13 mouse cellular contexts compared by ENCODE assay signal in genomic region chr13:30042689-30043320, GRCm38 (mm10). TPM values are rescaled to one million over a fixed set of nuclear protein-coding genes. Genes with fewer than 3 reads are reported as not detected.
A peak's percentile ranks its signal among the peaks of the same experiment; 100 is the strongest.
DNase-seq lines count a peak whose midpoint lies in the region; ATAC-seq and TF ChIP-seq lines count a peak whose summit lies in the region.
"Had no signal": no experiment of that assay in that cellular context is flagged by ENCODE, and none has a peak within 500 bp of the region (broad histone marks: within the 10 kb centered on the region; RNA-seq: fewer than 3 reads in every experiment).

No protein-coding gene starts in this region.

- no peaks in the 10 kb centered on the region for H3K36me3 ChIP-seq in thymus, adult 2 months (ENCODE audit: control insufficient read depth, insufficient read depth, low read length)
- H3K36me3 ChIP-seq in lung, postnatal 0 days (ENCODE audit: insufficient read depth, low read length): no peaks in the 10 kb centered on the region
- H3K36me3 ChIP-seq: embryonic facial prominence, embryonic 12.5 days; limb, embryonic 13.5 days had no signal

- H3K4me1 ChIP-seq in thymus, adult 2 months (replicated peaks; ENCODE audit: control insufficient read depth, insufficient read depth, low read length): peaks cover 14% of the 10 kb centered on the region
- H3K4me1 ChIP-seq in lung, postnatal 0 days (ENCODE audit: insufficient read depth, low read depth, low read length): no peaks in the 10 kb centered on the region
- H3K4me1 ChIP-seq: embryonic facial prominence, embryonic 12.5 days; limb, embryonic 13.5 days had no signal

- TF ChIP-seq EP300 in lung, postnatal 0 days (IDR thresholded peaks at IDR 0.05): no peak

- intact Hi-C loops in gastrocnemius, adult 2 months (cut with DNase I): no loop called here

- peak overlapping the region; percentile 45 for H3K27ac ChIP-seq in thymus, adult 2 months (ENCODE audit: control insufficient read depth, insufficient read depth, low read length)
- no peak overlapping the region for H3K27ac ChIP-seq in lung, postnatal 0 days (ENCODE audit: low read length)
- H3K27ac ChIP-seq in gastrocnemius, adult 2 months: no peak overlapping the region
- H3K27ac ChIP-seq: embryonic facial prominence, embryonic 12.5 days; limb, embryonic 13.5 days had no signal

- TF ChIP-seq POLR2A in thymus, adult 2 months (IDR thresholded peaks at IDR 0.05; ENCODE audit: control insufficient read depth, extremely low read depth, insufficient read depth, low read length, poor library complexity): no peak

- peak; percentile 68 for DNase-seq in layer of hippocampus, adult 9-11 months
- no peak for DNase-seq in layer of hippocampus, postnatal 25 days (ENCODE audit: extremely low spot score in 1 of 2, low spot score in 1 of 2)
- peak; percentile 48 for DNase-seq in thymus, adult 2 months
- DNase-seq in lung, postnatal 0 days (ENCODE audit: low spot score): no peak
- no peak for DNase-seq in gastrocnemius, adult 2 months
- no peak for DNase-seq in kidney, postnatal 14 days
- DNase-seq: kidney, adult 9 months; lung, postnatal 36 days had no signal

- WGBS in thymus, adult 2 months: 6% methylated on average over 15 of the region's 15 CpGs
- 70% methylated on average over 15 of the region's 15 CpGs for WGBS in lung, postnatal 0 days

- peak; percentile 80 for ATAC-seq in activated CD4-positive, CD25-positive, alpha-beta regulatory T cell, adult 4 months
- ATAC-seq in hematopoietic stem cell, adult 5-6 weeks (replicated peaks in 1 of 2; ENCODE audit: insufficient read depth in 1 of 2, low FRiP score in 2 of 2, low TSS enrichment in 1 of 2, low read depth in 1 of 2, poor library complexity in 2 of 2, severe bottlenecking in 2 of 2): peak; percentile 13 to 61; a peak in 2 of 4 replicates
- ATAC-seq in lung, postnatal 0 days: no peak
- ATAC-seq: Patski had no signal

- H3K9ac ChIP-seq in lung, postnatal 0 days (replicated peaks; ENCODE audit: low read depth): no peak overlapping the region
- H3K9ac ChIP-seq: embryonic facial prominence, embryonic 12.5 days; limb, embryonic 13.5 days had no signal

- no peak for TF ChIP-seq CTCF in thymus, adult 2 months (IDR thresholded peaks at IDR 0.05; ENCODE audit: borderline replicate concordance, control insufficient read depth, extremely low read depth, insufficient read depth, low read length, poor library complexity)
- no peak for TF ChIP-seq CTCF in lung, postnatal 0 days (IDR thresholded peaks at IDR 0.05)
- no peak for TF ChIP-seq CTCF in gastrocnemius, adult 2 months (IDR thresholded peaks at IDR 0.05)

- H3K9me3 ChIP-seq in lung, postnatal 0 days (ENCODE audit: low read length): no peaks in the 10 kb centered on the region
- H3K9me3 ChIP-seq: embryonic facial prominence, embryonic 12.5 days; limb, embryonic 13.5 days had no signal

- no peaks in the 10 kb centered on the region for H3K27me3 ChIP-seq in thymus, adult 2 months (ENCODE audit: control insufficient read depth, insufficient read depth, low read length)
- no peaks in the 10 kb centered on the region for H3K27me3 ChIP-seq in lung, postnatal 0 days (replicated peaks; ENCODE audit: insufficient read depth, low read length)
- H3K27me3 ChIP-seq: embryonic facial prominence, embryonic 12.5 days; limb, embryonic 13.5 days; Patski had no signal

- no peak overlapping the region for H3K4me2 ChIP-seq in lung, postnatal 0 days (replicated peaks; ENCODE audit: low read depth, low read length)
- H3K4me2 ChIP-seq: embryonic facial prominence, embryonic 12.5 days; limb, embryonic 13.5 days had no signal

- H3K4me3 ChIP-seq in thymus, adult 2 months (ENCODE audit: control insufficient read depth, insufficient read depth, low read length): peak overlapping the region; percentile 2; the same call in 1 of the 2 replicates
- no peak overlapping the region for H3K4me3 ChIP-seq in lung, postnatal 0 days (ENCODE audit: low read depth, low read length)
- no peak overlapping the region for H3K4me3 ChIP-seq in gastrocnemius, adult 2 months
- H3K4me3 ChIP-seq: embryonic facial prominence, embryonic 12.5 days; limb, embryonic 13.5 days had no signal

RNA-seq across cellular contexts. Expression of gene E2f3, which starts 56.9 kb away (rescaled TPM):
- 10 to 100 TPM; 24.2 to 25.6 TPM for total RNA-seq in layer of hippocampus, postnatal 25 days (2021)
- polyA plus RNA-seq in activated CD4-positive, CD25-positive, alpha-beta regulatory T cell, adult 4 months (2017; shearing (Covaris generic)): 1 to 10 TPM; 4.0 to 5.1 TPM
- total RNA-seq in hematopoietic stem cell, adult 5-6 weeks (2017): 14.1 and 18.9 TPM in 2 replicates
- 7.1 and 8.4 TPM in 2 replicates for polyA plus RNA-seq in thymus, adult 2 months (2012; rRNA removed)
- polyA plus RNA-seq in lung, postnatal 0 days (2015; fragmentation: Nextera tagmentation; extraction: Ambion mirVana): 2.6 and 3.0 TPM in 2 replicates
- total RNA-seq in gastrocnemius, adult 2 months (2021): 10 to 100 TPM in 1 of 2 experiments, 1 to 10 TPM in 1; 9.6 to 10.8 TPM

Comparison
In these comparisons a context has a peak if more than half of its experiments do, and no peak if none do; other contexts are left out.
1. DNase-seq: peak in layer of hippocampus, adult 9-11 months (single experiment) and thymus, adult 2 months (single experiment); none in layer of hippocampus, postnatal 25 days (0 of 2), lung, postnatal 0 days (single experiment), gastrocnemius, adult 2 months (single experiment) and kidney, postnatal 14 days (single experiment).